Mouse (Mus musculus) kidney, embryonic 14.5 days (tissue): ENCODE measurements around the gene Col11a1. TPM values are rescaled to one million over a fixed set of nuclear protein-coding genes. Genes with fewer than 3 reads are reported as not detected.

Experiments used
- ATAC-seq: fragments of 200-750 bp; cut with Nextera tagmentation; 2 replicates; pipeline ENCODE4 v1.8.0; 2017; ENCODE audit warnings: moderate number of reproducible peaks, mild to moderate bottlenecking, moderate TSS enrichment, moderate library complexity; ENCODE audit not compliant: low FRiP score, low TSS enrichment
- H3K27ac ChIP-seq: fragments of 300-500 bp; sonication (generic); 2 replicates; pipeline ENCODE4 v1.5.1; 2014; ENCODE audit warnings: low read depth, mild to moderate bottlenecking, low read length, moderate library complexity, mixed read lengths
- H3K27me3 ChIP-seq: fragments of 300-500 bp; sonication (generic); 2 replicates; pipeline ENCODE4 v1.6.1; 2014; ENCODE audit warnings: mild to moderate bottlenecking, low read length; ENCODE audit not compliant: control insufficient read depth, insufficient read depth
- H3K36me3 ChIP-seq: fragments of 300-500 bp; sonication (generic); 2 replicates; pipeline ENCODE4 v1.6.1; 2014; ENCODE audit warnings: low read length, mixed read lengths; ENCODE audit not compliant: control insufficient read depth, insufficient read depth
- H3K4me1 ChIP-seq: fragments of 300-500 bp; sonication (generic); 2 replicates; pipeline ENCODE4 v1.6.1; 2014; ENCODE audit warnings: low read length, mixed read lengths; ENCODE audit not compliant: control insufficient read depth, insufficient read depth
- H3K4me2 ChIP-seq: fragments of 300-500 bp; sonication (generic); replicated peaks from 2 replicates; pipeline ENCODE4 v1.6.1; 2014; ENCODE audit warnings: low read depth, mild to moderate bottlenecking, low read length
- H3K4me3 ChIP-seq: fragments of 300-500 bp; sonication (generic); 2 replicates; pipeline ENCODE4 v1.5.1; 2014; ENCODE audit warnings: mild to moderate bottlenecking, low read length
- H3K9ac ChIP-seq: fragments of 300-500 bp; sonication (generic); 2 replicates; pipeline ENCODE4 v1.6.1; 2014; ENCODE audit warnings: low read depth, mild to moderate bottlenecking, low read length, moderate library complexity
- H3K9me3 ChIP-seq: fragments of 300-500 bp; sonication (generic); 2 replicates; pipeline ENCODE4 v1.6.1; 2016; ENCODE audit warnings: low read length; ENCODE audit not compliant: control insufficient read depth
- WGBS: fragments of 180-500 bp; shearing (Covaris S2); extraction: QIAGEN DNeasy Blood & Tissue Kit; methylation state at CpG from one replicate; pipeline ENCODE4 v1.1.7; 2014; 5-methylcytosine and 5-hydroxymethylcytosine counted together
- polyA plus RNA-seq: library from polyadenylated mRNA; unstranded; fragments of >200 nt; fragmentation: Nextera tagmentation; extraction: Ambion mirVana; gene quantifications from 2 replicates; pipeline ENCODE4 v1.2.1, GENCODE M21; 2014

The Col11a1 gene
- polyA plus RNA-seq, 1 experiment from 2014 or later: 7.8 TPM

DNA sequence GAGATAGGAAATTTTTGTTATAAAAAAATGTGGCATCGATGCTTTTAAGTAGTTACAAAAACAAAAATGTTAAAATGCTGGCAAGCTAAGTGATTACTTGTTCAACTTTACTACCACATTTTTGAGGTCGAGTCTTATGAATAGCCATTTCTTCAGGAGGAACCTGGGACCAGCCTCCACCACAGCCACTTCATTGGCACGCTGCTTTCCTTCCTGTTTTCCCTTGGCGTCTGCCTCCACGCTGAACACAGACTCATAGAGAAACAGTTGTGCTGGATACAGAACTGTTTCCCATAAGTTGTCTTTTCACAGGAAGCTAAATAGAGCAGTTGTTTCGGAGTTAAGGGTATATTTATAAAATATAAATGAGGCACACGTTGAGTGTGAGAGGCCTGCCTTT is 69.0 kb downstream of the Col11a1 start:
- Histone ChIP-seq H3K36me3 (no peaks in the 10 kb centered on the region), H3K9me3 (no peaks in the 10 kb centered on the region), H3K27me3 (no peaks in the 10 kb centered on the region), H3K4me3 (no peak overlapping the region), H3K9ac (no peak overlapping the region), H3K4me2 (no peak overlapping the region), H3K27ac (no peak overlapping the region), H3K4me1 (no peaks in the 10 kb centered on the region)
- no peak for ATAC-seq
- WGBS: 76% methylated on average over 7 of the region's 7 CpGs

DNA sequence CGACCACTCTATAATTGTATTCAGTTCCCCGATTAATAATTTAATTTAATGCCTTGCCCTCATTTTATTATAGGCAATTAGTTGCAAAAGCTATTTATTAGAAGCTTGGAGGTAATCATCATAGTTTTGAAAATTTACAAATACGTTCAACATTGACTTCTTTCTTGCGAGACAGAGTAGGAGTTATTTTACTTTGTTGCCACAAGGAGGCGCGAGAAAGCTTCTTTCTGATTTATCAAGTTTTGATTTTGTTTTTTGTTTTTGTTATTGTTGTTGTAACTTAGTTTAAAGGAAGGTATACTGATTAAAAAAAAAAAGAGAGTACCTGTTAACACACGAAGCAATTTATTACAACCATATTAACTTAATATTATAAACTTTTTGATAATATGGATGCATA is 76.8 kb downstream of the Col11a1 start:
- Histone ChIP-seq H3K4me1 (no peaks in the 10 kb centered on the region), H3K27me3 (no peaks in the 10 kb centered on the region), H3K4me2 (no peak overlapping the region), H3K27ac (no peak overlapping the region), H3K9ac (no peak overlapping the region), H3K36me3 (no peaks in the 10 kb centered on the region), H3K4me3 (no peak overlapping the region), H3K9me3 (no peaks in the 10 kb centered on the region)
- no peak for ATAC-seq
- 30% methylated on average over 7 of the region's 7 CpGs for WGBS

- ATAC-seq: no peak
- no peak overlapping the region for H3K4me2 ChIP-seq
- H3K36me3 ChIP-seq: no peaks in the 10 kb centered on the region
- no peaks in the 10 kb centered on the region for H3K27me3 ChIP-seq
- no peak overlapping the region for H3K4me3 ChIP-seq
- no peak overlapping the region for H3K27ac ChIP-seq
- 28% methylated on average over 3 of the region's 3 CpGs for WGBS
- no peak overlapping the region for H3K9ac ChIP-seq
- no peaks in the 10 kb centered on the region for H3K9me3 ChIP-seq
- no peaks in the 10 kb centered on the region for H3K4me1 ChIP-seq
These were observed 116.8 kb downstream of the Col11a1 start for GRCm38 (mm10) chr3:114147140-114147539.

- H3K9ac ChIP-seq: no peak overlapping the region
- H3K4me2 ChIP-seq: no peak overlapping the region
- no peak overlapping the region for H3K4me3 ChIP-seq
- 94% methylated on average over 6 of the region's 6 CpGs for WGBS
- H3K9me3 ChIP-seq: no peaks in the 10 kb centered on the region
- H3K4me1 ChIP-seq: no peaks in the 10 kb centered on the region
- H3K27me3 ChIP-seq: no peaks in the 10 kb centered on the region
- no peaks in the 10 kb centered on the region for H3K36me3 ChIP-seq
- no peak for ATAC-seq
- no peak overlapping the region for H3K27ac ChIP-seq
These were observed 167.8 kb downstream of the Col11a1 start for GRCm38 (mm10) chr3:114197964-114198750.

GRCm38 (mm10) chr3:114212255-114212654 is 181.9 kb downstream of the Col11a1 start:
- Histone ChIP-seq H3K27me3 (no peaks in the 10 kb centered on the region), H3K4me1 (no peaks in the 10 kb centered on the region), H3K27ac (no peak overlapping the region), H3K9me3 (no peaks in the 10 kb centered on the region), H3K9ac (no peak overlapping the region), H3K36me3 (no peaks in the 10 kb centered on the region), H3K4me2 (no peak overlapping the region), H3K4me3 (no peak overlapping the region)
- WGBS: 92% methylated on average over 4 of the region's 4 CpGs
- no peak for ATAC-seq

GRCm38 (mm10) chr3:114216105-114216504 is 185.8 kb downstream of the Col11a1 start:
- ATAC-seq: no peak
- no peak overlapping the region for H3K4me2 ChIP-seq
- 79% methylated on average over 5 of the region's 5 CpGs for WGBS
- H3K4me1 ChIP-seq: no peaks in the 10 kb centered on the region
- H3K36me3 ChIP-seq: no peaks in the 10 kb centered on the region
- no peaks in the 10 kb centered on the region for H3K9me3 ChIP-seq
- H3K9ac ChIP-seq: no peak overlapping the region
- no peak overlapping the region for H3K4me3 ChIP-seq
- H3K27me3 ChIP-seq: no peaks in the 10 kb centered on the region
- H3K27ac ChIP-seq: no peak overlapping the region

DNA sequence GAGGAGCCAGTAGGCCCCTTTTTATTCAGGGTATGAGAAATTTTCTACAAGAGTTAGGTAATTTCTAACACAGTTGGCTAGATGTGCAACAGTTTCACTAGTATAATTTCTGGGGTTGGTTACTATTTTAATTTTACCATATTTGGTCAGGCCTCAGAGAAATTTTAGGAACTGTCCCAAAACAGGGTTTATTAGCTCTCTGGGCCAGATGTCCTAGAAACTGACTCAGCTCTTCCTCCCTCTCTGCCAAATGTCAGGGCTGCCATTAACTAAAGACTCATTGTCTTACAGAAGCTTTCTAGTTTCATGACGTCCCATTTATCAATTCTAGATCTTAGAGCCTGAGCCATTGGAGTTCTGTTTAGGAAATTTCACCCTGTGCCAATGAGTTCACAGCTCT is 199.2 kb downstream of the Col11a1 start:
- WGBS: 57% methylated on average over 1 of the region's 1 CpGs
- Histone ChIP-seq H3K4me2 (no peak overlapping the region), H3K36me3 (no peaks in the 10 kb centered on the region), H3K9me3 (no peaks in the 10 kb centered on the region), H3K27me3 (no peaks in the 10 kb centered on the region), H3K4me1 (no peaks in the 10 kb centered on the region), H3K9ac (no peak overlapping the region), H3K27ac (no peak overlapping the region), H3K4me3 (no peak overlapping the region)
- no peak for ATAC-seq
